Mouse (Mus musculus): ENCODE data around the gene Evpl.

Gene Evpl

GRCm38 (mm10) chr11:116255090-116255981 lies 17.5 kb upstream of the Evpl start:
- DNase-seq (ENCODE audit: low spot score in 2 of 2): no peak

GRCm38 (mm10) chr11:116254627-116255026 lies 16.8 kb upstream of the Evpl start:
- DNase-seq (ENCODE audit: low spot score in 2 of 2): no peak

- DNase-seq (ENCODE audit: low spot score in 2 of 2): no peak
These were observed 15.3 kb upstream of the Evpl start for GRCm38 (mm10) chr11:116253076-116253600.

DNA sequence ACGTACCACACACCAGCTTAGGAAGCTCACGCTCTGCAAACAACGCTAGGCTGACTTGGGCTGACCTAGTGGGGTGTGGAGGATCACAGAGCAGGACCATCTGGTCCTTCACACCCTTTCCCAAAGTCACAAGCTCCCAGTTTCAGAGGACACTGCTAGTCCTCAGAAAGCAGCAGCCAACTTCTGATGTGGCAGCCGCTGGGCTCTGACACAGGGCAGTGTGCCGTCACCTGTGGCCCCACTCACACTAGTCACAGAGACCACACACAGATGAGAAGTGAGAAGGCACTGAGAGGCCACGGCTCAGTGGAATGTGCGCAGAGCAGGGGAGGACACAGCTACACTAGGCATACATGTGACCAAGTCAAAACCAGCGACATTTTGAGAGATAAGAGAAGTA lies 13.0 kb upstream of the Evpl start:
- no peak for DNase-seq (ENCODE audit: low spot score in 2 of 2)

- DNase-seq (ENCODE audit: low spot score in 2 of 2): no peak
These were observed 9.8 kb upstream of the Evpl start for GRCm38 (mm10) chr11:116247502-116248222.

DNA sequence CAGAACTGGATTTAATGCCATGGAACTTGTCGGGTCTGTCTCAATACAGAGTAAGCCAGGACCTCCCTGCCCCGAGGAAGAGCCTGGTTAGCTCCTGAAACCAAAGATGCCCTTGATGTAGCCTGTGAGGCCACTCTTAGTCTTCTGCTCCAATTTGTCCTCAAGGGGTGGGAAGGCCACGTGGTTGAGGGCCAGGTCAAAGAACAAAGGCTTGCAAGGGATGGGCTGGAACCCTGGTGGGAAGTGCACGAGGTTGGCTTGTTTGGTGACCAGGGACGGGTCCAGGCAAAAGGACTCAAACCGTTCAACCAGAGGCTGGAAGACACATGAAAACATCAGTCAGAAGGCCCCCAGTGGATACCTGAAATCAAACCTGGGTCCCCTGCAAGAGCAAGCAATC lies 7.7 kb upstream of the Evpl start:
- no peak for DNase-seq (ENCODE audit: low spot score in 2 of 2)

DNA sequence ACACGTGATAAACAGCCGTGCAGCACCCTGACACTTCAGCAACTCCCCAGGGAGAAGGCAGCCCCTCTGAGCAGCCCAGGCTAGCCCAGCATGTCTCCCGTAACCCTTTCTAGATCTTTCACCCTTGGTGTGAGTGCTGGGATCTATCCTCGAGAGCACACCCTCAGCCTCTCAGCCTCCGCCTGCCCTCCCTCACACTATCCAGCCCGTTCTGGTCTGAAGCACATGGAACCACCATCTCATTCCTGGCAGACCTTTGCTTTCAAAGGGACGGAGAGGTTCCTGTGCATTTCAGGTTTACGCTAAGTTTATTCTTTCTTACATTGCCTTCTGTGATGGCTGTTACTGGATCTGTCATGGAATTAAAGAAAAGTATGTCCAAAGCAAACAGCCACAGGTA lies 6.7 kb upstream of the Evpl start:
- no peak for DNase-seq (ENCODE audit: low spot score in 2 of 2)

DNA sequence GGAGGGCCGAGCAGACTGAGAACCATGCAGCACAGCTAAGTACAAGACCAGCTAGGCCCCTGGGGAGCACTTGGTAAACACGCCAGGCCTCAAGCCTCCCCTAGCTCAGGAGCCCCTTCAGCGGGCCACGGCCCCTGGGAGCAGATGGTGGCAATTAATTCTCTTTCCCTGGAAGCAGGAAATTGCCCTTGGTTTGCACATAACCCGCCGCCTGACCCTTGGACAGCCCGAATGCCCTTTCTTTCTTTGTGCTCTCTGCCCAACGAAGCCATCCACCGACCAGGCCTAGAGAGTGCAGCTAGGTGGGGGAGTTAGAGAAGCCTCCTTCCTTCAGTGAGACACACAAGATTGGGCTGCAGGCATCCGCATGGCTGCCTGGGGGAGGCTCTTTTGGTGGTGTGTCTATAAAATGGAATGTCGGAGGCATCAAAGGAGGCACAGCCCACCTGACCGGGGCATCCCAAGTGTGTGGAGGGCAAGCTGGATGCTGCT lies 3.9 kb upstream of the Evpl start:
- no peak for DNase-seq (ENCODE audit: low spot score in 2 of 2)

DNA sequence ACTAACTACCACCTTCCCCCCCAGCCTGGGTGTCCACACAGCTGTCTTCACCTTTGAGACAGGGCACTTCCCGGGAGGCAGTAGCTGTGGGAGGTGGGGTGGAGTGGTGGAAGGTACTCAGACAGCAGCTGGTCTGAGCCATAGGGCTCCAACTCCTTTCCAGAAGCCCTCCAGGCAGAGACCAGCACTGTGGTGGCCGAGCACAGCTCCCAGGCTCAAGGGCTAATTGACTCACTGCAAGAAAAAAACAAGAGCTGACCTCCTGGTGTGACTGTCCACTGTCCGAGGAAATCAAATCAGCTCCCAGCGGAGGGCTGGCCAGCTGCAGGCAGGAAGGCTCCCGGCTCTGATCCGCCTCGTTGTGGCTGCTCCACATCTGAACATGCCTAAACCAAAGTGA lies 1.9 kb upstream of the Evpl start:
- DNase-seq (ENCODE audit: low spot score in 2 of 2): no peak

GRCm38 (mm10) chr11:116234901-116235300 lies 3.0 kb downstream of the Evpl start:
- DNase-seq (ENCODE audit: low spot score in 2 of 2): no peak

DNA sequence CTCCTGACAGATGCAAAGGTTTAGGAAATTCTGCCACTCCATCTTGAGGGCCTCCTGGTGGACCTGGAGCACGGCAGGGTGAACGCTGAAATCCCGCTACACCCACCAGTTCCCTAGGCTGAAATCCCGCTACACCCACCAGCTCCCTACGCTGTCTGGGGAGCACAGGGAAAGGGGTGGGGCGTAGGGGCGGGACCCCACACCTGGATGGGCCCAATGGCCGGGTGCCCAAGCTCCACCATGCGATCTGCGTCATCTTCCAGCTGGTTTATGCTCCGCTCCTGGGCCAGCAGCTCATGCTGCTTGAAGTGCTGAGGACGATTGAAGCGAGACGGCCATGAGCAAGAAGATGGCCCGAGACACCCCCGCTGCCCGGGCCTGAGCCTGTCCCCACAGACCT lies 5.5 kb downstream of the Evpl start:
- DNase-seq (ENCODE audit: low spot score in 2 of 2): no peak

DNA sequence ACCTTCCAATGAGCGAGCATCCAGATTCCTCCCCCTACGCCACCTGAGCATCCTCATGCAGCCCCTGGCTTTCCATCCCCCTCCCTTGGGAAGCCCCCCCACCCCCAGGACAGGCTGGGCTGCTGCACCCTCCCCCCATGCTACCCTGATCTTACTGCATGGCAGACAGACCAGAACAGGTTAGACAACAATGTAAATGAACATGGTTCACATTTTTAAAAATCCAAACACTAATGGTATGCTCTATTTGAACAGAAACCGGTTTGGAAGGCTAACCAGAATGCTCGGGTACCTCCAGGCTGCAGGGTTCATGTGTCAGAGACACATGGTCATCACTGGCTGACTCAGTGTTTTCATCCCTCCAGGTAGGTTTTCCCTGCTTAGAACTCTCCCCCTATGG lies 9.2 kb downstream of the Evpl start:
- DNase-seq (ENCODE audit: low spot score in 2 of 2): no peak

DNA sequence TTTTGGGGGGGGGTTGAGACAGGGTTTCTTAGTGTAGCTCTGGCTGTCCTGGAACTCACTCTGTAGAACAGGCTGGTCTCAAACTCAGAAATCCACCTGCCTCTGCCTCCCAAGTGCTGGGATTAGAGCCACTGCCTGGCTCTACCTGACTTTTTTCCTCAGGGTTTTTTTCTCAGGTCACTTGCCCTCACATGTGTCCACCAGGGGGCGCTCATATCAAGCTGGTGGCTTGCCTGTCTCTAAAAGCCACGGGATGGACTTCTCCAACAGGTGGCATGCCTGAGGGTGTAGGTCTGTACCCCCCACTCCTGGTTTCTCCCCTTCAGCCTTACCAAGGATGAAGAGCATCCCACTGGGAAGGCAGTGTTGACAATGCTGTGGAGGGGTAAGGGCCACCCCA lies 11.5 kb downstream of the Evpl start:
- peak; percentile 64 to 90 for DNase-seq (ENCODE audit: low spot score in 2 of 2)

DNA sequence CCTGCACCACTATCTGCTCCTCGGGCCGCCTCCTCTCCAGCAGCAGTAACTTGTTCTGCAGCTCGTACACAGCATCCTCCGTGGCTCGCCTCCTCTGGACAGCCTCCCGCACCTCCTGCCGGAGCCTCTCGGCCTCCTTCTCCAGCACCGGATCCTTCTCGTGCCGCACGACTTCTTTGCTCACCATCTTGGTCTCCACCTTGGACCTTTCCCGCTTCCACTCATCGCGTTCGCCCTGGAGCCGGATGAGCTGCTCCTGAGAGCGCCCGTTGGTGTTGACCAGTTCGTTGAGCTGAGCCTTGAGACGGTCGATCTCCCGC lies 15.2 kb downstream of the Evpl start:
- DNase-seq (ENCODE audit: low spot score in 2 of 2): no peak

DNA sequence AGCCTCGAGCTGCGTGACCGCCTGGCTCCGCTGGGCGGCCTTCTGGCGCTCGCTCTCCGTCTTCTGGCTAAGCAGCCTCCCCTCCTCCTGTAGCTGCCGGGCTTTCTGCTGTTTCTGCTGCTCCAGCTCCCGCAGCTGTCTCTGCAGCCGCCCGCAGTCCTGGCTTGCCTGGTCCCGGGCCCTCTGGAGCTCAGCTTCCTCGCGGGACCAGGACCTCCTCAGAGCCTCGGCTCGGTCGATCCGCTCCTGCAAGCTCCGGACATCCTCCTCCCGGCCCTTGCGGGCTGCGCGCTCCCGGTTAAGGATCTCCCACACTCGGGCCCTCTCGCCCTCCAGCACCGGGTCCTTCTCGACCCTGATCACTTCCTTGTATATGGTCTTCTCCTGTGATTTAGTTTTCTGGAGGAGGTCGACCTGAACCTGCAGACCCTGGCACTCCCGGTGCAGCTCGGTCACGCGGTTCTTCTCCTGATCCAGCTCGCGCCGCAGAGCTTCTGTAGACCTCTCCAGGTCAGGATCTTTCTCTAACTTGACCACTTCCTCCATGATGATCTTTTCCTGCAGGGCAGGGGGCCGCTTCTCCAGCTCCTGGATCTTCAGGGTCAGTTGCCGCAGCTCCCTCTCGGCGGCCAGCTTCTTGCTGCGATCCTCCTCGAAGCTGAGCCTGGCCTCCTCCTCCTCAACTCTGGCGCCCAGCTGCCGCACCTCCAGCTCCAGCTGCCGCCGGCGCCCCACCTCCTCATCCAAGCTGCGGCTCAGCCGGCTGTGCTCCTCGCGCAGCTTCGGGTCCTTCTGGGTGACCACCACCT lies 15.7 kb downstream of the Evpl start:
- no peak for DNase-seq (ENCODE audit: low spot score in 2 of 2)

- no peak for DNase-seq (ENCODE audit: low spot score in 2 of 2)
These were observed 18.0 kb downstream of the Evpl start for GRCm38 (mm10) chr11:116219885-116220284.

DNA sequence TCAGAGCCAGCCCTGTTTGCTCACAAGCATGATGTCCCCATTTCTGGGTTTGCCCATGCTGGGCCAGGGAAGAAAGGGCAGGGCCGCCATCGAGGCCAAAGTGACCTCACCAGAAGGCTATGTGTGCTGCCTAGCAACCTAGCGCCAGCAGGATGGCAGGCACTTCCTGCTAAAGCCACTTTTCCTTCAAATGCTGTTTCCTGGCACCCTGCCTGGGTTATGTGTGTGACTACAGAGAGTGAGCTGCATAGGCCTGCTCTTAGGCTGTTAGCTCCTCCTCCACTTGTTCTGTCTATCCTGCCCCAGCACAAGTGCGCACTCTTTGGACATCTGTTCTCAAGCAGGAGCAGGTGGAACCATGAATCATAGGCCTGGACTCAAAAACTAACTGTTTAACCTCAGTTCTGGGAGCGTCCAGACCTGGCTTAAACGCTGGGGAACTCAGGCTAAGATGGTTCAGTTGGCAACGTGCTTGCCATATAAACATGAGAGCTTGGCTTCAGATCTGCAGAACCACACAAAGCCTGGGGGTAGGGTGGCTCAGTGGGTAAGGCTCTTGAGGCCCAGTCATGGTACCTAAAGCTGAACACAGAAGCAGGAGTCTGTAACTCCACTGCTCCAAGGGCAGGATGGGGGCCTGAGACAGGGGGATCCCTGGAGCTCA lies 19.0 kb downstream of the Evpl start:
- DNase-seq (ENCODE audit: low spot score in 2 of 2): peak; percentile 76 to 88

DNA sequence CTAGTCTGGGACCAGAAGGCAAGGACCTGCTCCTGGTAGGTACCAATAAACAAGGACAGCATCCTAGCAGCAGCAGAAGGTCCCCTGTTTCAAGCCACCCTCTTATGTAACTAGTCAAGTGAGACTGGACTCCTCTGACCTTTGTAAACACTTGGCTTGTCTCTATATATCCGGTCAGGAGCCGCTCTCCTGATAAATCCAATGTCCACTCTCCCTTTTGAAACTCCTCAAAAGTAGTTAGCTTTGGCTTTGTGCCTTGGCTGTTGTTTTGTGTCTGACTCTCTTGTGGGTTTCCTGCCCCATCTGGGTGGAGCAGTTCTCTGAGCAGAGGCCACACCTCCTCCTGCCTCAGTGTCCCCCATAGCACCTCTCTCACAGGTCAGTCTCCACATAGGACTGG lies 19.6 kb downstream of the Evpl start:
- no peak for DNase-seq (ENCODE audit: low spot score in 2 of 2)

DNA sequence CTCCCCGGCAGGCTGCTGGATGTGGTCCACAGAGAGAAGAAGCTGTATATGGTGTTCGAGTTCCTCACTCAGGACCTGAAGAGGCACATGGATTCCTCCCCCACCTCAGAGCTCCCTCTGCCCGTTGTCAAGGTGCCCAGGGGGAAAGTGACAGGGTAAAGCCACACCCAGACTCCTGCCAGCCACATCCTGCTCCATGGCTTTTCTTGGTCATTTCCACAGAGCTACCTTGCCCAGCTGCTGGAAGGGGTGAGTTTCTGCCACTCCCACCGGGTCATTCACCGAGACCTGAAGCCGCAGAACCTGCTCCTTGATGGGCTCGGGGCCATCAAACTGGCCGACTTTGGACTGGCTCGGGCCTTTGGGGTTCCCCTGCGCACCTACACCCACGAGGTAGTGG lies 21.3 kb downstream of the Evpl start:
- DNase-seq (ENCODE audit: low spot score in 2 of 2): no peak

DNA sequence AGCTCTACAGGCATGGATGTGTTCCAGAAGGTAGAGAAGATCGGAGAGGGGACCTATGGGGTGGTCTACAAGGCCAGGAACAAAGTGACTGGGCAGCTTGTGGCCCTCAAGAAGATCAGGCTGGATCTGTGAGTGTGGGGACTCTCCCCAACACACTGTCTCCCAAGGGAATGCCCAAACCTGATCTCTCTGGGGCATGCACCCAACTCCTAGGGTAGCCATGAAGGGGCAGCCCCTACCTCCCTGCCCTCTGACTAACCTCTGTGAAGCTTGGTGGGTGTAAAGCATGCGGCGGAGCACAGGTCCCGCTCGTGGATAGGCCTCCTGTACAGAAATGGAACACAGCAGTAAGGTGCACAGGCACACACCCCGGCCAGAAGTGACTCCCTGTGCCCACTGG lies 21.9 kb downstream of the Evpl start:
- DNase-seq (ENCODE audit: low spot score in 2 of 2): no peak

DNA sequence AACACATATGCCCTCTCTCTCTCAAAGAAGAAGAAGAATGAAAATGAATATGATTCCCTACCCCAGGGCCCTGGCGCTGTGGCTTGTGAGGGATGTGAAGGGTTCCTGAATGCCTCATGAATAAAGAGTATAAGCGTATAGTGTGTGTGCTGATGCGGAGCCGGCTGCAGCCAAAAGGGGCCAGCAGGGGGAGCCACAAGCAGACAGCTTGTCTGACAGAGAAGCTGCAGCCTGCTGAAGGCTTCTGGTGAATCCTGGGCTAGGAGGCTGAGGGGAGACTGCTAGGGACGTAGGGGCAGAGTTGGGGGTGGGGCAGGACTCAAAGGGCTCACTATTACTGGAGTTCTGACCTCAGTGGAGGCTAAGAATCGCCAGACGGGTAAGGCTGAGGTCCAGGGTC lies 22.7 kb downstream of the Evpl start:
- no peak for DNase-seq (ENCODE audit: low spot score in 2 of 2)

All from urinary bladder, postnatal 4 days (tissue).